Mouse (Mus musculus) yolk sac, embryonic 10.5 days (tissue): Measurements from ENCODE around the gene Zfp408.
"Not testable (repeated sequence)": the region's sequence is repeated elsewhere in the genome, so short reads cannot be mapped to it uniquely, and the experiment has no call there.

Experiments used
- DNase-seq: peaks from one replicate; pipeline ENCODE4 v3.0.0-alpha.2; 2017; ENCODE audit warnings: low spot score

Zfp408 gene

DNA sequence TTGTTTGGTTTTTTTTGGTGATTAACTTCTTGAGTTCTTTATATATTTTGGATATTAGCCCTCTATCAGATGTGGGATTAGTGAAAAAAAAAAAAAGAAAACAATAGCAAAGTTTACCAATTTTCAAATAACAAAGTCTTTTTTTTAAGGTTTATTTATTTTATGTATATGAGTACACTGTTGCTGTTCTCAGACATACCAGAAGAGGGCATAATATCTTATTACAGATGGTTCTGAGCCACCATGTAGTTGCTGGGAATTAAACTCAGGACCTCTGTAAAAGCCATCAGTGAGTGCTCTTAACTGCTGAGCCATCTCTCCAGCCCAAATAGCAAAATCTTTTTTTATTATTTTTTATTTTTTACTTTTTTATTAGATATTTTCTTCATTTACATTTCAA, 40.2 kb downstream of the Zfp408 start:
- not testable (repeated sequence) for DNase-seq

DNA sequence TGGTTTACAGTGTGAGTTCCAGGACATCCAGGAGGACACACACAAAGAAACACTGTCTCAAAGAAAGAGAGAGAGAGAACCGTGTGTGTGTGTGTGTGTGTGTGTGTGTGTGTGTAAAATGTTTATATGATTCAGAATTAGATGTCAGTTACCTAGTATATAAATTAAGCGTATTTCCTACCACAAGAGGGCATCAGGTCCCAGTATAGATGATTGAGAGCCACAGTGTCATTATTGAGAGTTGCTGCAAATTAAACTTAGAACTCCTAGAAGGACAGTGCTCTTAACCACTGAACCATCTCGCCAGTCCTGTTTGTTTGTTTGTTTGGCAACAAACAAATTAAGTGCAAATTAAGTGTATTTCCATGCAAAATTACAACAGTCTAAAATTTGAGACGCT, 47.2 kb downstream of the Zfp408 start:
- no peak for DNase-seq

DNA sequence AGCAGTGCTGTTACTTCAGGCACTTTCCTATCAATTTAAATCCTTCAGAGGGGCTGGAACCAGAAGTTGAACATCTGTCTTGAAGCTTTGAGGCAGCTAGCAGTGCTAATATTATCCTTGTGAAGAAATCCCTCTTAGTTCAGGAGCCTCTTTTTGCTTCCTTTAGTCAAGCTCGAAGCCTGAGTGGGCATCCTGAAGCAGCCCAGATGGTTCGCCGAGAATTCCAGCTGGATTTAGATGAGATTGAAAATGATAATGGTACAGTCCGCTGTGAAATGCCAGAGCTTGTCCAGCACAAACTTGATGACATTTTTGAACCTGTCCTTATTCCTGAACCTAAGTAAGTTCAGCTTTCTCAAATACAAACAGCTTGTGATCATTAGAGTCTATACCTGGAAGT, 49.1 kb downstream of the Zfp408 start:
- DNase-seq = no peak
